In the genomic region with DNA sequence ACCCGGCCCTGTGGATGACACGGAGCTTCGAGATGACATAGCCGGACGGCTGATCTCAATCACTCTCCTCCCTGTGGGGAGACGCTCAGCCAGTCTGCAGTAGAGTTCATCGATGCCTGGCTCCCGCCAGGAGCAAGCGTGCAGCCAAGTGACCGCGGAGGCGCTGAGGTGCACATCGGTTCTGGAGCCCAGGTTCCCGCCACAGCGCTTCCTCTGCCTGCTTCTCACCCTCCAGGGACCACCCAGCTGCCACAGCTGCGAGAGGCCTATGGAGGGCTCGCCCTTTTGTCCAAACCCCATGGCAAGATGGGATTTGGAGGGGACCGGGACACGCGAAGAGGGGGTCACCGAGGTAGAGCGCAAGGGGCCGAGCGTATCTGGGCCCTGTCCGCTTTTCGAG, we compare ENCODE assay signal across 12 mouse cellular contexts. TPM values are rescaled to one million over a fixed set of nuclear protein-coding genes. Genes with fewer than 3 reads are reported as not detected.
A peak's percentile ranks its signal among the peaks of the same experiment; 100 is the strongest.
DNase-seq lines count a peak whose midpoint lies in the region; ATAC-seq lines count a peak whose summit lies in the region.
"Had no signal": no experiment of that assay in that cellular context is flagged by ENCODE, and none has a peak within 500 bp of the region (broad histone marks: within the 10 kb centered on the region; RNA-seq: fewer than 3 reads in every experiment).

No protein-coding gene starts in this region.

- peaks cover 32% of the 10 kb centered on the region for H3K27me3 ChIP-seq in heart, embryonic 11.5 days (ENCODE audit: control insufficient read depth, insufficient read depth, low read length)
- peaks cover 13% of the 10 kb centered on the region for H3K27me3 ChIP-seq in hindbrain, embryonic 13.5 days
- H3K27me3 ChIP-seq in midbrain, embryonic 14.5 days (ENCODE audit: control insufficient read depth, insufficient read depth, low read length): no peaks in the 10 kb centered on the region; the same call in 1 of the 2 replicates

- H3K4me2 ChIP-seq in heart, embryonic 11.5 days: peak overlapping the region; percentile 34
- H3K4me2 ChIP-seq in hindbrain, embryonic 13.5 days: 0 out of 2 replicates have a peak overlapping the region, but pooled peaks have one; percentile 15
- peak overlapping the region; percentile 24 for H3K4me2 ChIP-seq in midbrain, embryonic 14.5 days (ENCODE audit: low read length)

- ATAC-seq in heart, embryonic 11.5 days (replicated peaks; ENCODE audit: insufficient number of reproducible peaks, low FRiP score, low TSS enrichment): no peak
- ATAC-seq in common myeloid progenitor, adult 5-6 weeks (replicated peaks; ENCODE audit: low read depth, poor library complexity, severe bottlenecking): peak; percentile 36
- ATAC-seq in hindbrain, embryonic 13.5 days (ENCODE audit: low FRiP score): no peak
- ATAC-seq in midbrain, embryonic 14.5 days (ENCODE audit: low FRiP score, low TSS enrichment): no peak

- no peaks in the 10 kb centered on the region for H3K9me3 ChIP-seq in heart, embryonic 11.5 days (replicated peaks; ENCODE audit: control insufficient read depth, low read length)
- H3K9me3 ChIP-seq in hindbrain, embryonic 13.5 days: no peaks in the 10 kb centered on the region
- H3K9me3 ChIP-seq in midbrain, embryonic 14.5 days (ENCODE audit: control insufficient read depth, low read length): no peaks in the 10 kb centered on the region
- H3K9me3 ChIP-seq: heart, embryonic 12.5 days had no signal

- WGBS in heart, embryonic 11.5 days (ENCODE audit: insufficient replicate concordance): 11% methylated on average over 26 of the region's 26 CpGs
- WGBS in hindbrain, embryonic 13.5 days: 7% methylated on average over 26 of the region's 26 CpGs
- WGBS in midbrain, embryonic 14.5 days: 11% methylated on average over 26 of the region's 26 CpGs

- no peaks in the 10 kb centered on the region for H3K36me3 ChIP-seq in heart, embryonic 11.5 days (ENCODE audit: control insufficient read depth, insufficient read depth, low read length)
- no peaks in the 10 kb centered on the region for H3K36me3 ChIP-seq in hindbrain, embryonic 13.5 days
- H3K36me3 ChIP-seq in midbrain, embryonic 14.5 days (ENCODE audit: control insufficient read depth, insufficient read depth, low read length): no peaks in the 10 kb centered on the region
- H3K36me3 ChIP-seq: heart, embryonic 12.5 days had no signal

- H3K27ac ChIP-seq in heart, embryonic 11.5 days (ENCODE audit: low read depth, low read length): no peak overlapping the region
- H3K27ac ChIP-seq in hindbrain, embryonic 13.5 days: peak overlapping the region; percentile 97
- H3K27ac ChIP-seq in midbrain, embryonic 14.5 days (replicated peaks; ENCODE audit: low read depth, low read length): peak overlapping the region; percentile 97

- no peak overlapping the region; the same call in 1 of the 2 replicates for H3K9ac ChIP-seq in heart, embryonic 11.5 days (ENCODE audit: low read depth, low read length)
- peak overlapping the region; percentile 46; the same call in 1 of the 2 replicates for H3K9ac ChIP-seq in hindbrain, embryonic 13.5 days
- H3K9ac ChIP-seq in midbrain, embryonic 14.5 days (replicated peaks; ENCODE audit: low read length): no peak overlapping the region

- no peak for DNase-seq in heart, adult 11 months
- peak; percentile 48 for DNase-seq in midbrain, embryonic 14.5 days
- DNase-seq in frontal cortex, adult 2 months (ENCODE audit: extremely low spot score in 1 of 2, low spot score in 1 of 2): no peak
- no peak for DNase-seq in spleen, postnatal 4 days (ENCODE audit: low spot score in 2 of 2)
- DNase-seq in right cerebral cortex, adult 18-20 months: no peak
- DNase-seq: adrenal gland, postnatal 25 days; cerebellum, adult 9-11 months; lung, adult 2 months had no signal

- peaks cover 23% of the 10 kb centered on the region for H3K4me1 ChIP-seq in heart, embryonic 11.5 days (ENCODE audit: control insufficient read depth, insufficient read depth, low read length)
- H3K4me1 ChIP-seq in hindbrain, embryonic 13.5 days (replicated peaks): peaks cover 56% of the 10 kb centered on the region
- H3K4me1 ChIP-seq in midbrain, embryonic 14.5 days (ENCODE audit: control insufficient read depth, insufficient read depth, low read length): peaks cover 49% of the 10 kb centered on the region

- H3K4me3 ChIP-seq in heart, embryonic 11.5 days (ENCODE audit: low read depth, low read length): no peak overlapping the region
- no peak overlapping the region for H3K4me3 ChIP-seq in hindbrain, embryonic 13.5 days
- H3K4me3 ChIP-seq in midbrain, embryonic 14.5 days (replicated peaks; ENCODE audit: low read depth, low read length): no peak overlapping the region

RNA-seq across cellular contexts. Expression of a gene that starts 22.0 kb away (rescaled TPM):
- polyA plus RNA-seq in heart, embryonic 11.5 days (2014; fragmentation: Nextera tagmentation; extraction: Ambion mirVana): 8.9 and 10.2 TPM in 2 replicates
- not detected in 2 replicates for total RNA-seq in common myeloid progenitor, adult 5-6 weeks (2017)
- polyA plus RNA-seq in hindbrain, embryonic 13.5 days (2015; fragmentation: Nextera tagmentation; extraction: Ambion mirVana): 26.0 and 27.5 TPM in 2 replicates
- polyA plus RNA-seq in midbrain, embryonic 14.5 days (2014; fragmentation: Nextera tagmentation; extraction: Ambion mirVana): 30.0 and 39.5 TPM in 2 replicates
- 19.1 and 23.5 TPM in 2 replicates for polyA plus RNA-seq in frontal cortex, adult 2 months (2012; rRNA removed)
